ENCODE assay signal across 19 mouse cellular contexts in genomic region chr17:60832531-60832930, GRCm38 (mm10).
DNase-seq lines count a peak whose midpoint lies in the region; ATAC-seq and TF ChIP-seq lines count a peak whose summit lies in the region.
"Had no signal": no experiment of that assay in that cellular context is flagged by ENCODE, and none has a peak within 500 bp of the region (broad histone marks: within the 10 kb centered on the region; RNA-seq: fewer than 3 reads in every experiment).

No protein-coding gene starts in this region.

- TF ChIP-seq CTCF in midbrain, postnatal 0 days (IDR thresholded peaks at IDR 0.05) = no peak

- no peaks in the 10 kb centered on the region for H3K27me3 ChIP-seq in midbrain, postnatal 0 days (ENCODE audit: insufficient read depth, low read length)
- no peaks in the 10 kb centered on the region for H3K27me3 ChIP-seq in midbrain, embryonic 16.5 days (ENCODE audit: control insufficient read depth, insufficient read depth, low read depth, low read length)
- no peaks in the 10 kb centered on the region for H3K27me3 ChIP-seq in hindbrain, embryonic 13.5 days
- H3K27me3 ChIP-seq: embryonic facial prominence, embryonic 12.5 days; forebrain, embryonic 15.5 days had no signal

- H3K4me1 ChIP-seq in midbrain, postnatal 0 days (ENCODE audit: insufficient read depth, low read length) = no peaks in the 10 kb centered on the region
- no peaks in the 10 kb centered on the region for H3K4me1 ChIP-seq in midbrain, embryonic 16.5 days (ENCODE audit: control insufficient read depth, insufficient read depth, low read length)
- no peaks in the 10 kb centered on the region for H3K4me1 ChIP-seq in hindbrain, embryonic 13.5 days (replicated peaks)
- H3K4me1 ChIP-seq: embryonic facial prominence, embryonic 12.5 days; forebrain, embryonic 15.5 days had no signal

- no peaks in the 10 kb centered on the region for H3K36me3 ChIP-seq in midbrain, postnatal 0 days (ENCODE audit: insufficient read depth, low read length)
- no peaks in the 10 kb centered on the region for H3K36me3 ChIP-seq in midbrain, embryonic 16.5 days (ENCODE audit: control insufficient read depth, insufficient read depth, low read length)
- no peaks in the 10 kb centered on the region for H3K36me3 ChIP-seq in hindbrain, embryonic 13.5 days
- H3K36me3 ChIP-seq: embryonic facial prominence, embryonic 12.5 days; forebrain, embryonic 15.5 days; G1E had no signal

- ATAC-seq in midbrain, postnatal 0 days (ENCODE audit: low FRiP score) = no peak
- no peak for ATAC-seq in midbrain, embryonic 16.5 days
- no peak for ATAC-seq in hindbrain, embryonic 13.5 days (ENCODE audit: low FRiP score)
- ATAC-seq: CD4-positive, CD25-positive, alpha-beta regulatory T cell, adult 4 months; forebrain, embryonic 15.5 days; intestine, embryonic 16.5 days had no signal

- no peak overlapping the region for H3K27ac ChIP-seq in midbrain, postnatal 0 days (ENCODE audit: low read depth, low read length)
- H3K27ac ChIP-seq in midbrain, embryonic 16.5 days (ENCODE audit: low read length) = no peak overlapping the region
- H3K27ac ChIP-seq in hindbrain, embryonic 13.5 days = no peak overlapping the region
- H3K27ac ChIP-seq: embryonic facial prominence, embryonic 12.5 days; forebrain, embryonic 15.5 days; hindbrain, embryonic 14.5 days had no signal

- 83% methylated on average over 3 of the region's 3 CpGs for WGBS in midbrain, postnatal 0 days
- whole genome bisulfite sequencing in midbrain, embryonic 16.5 days = 86% methylated on average over 3 of the region's 3 CpGs
- 83% methylated on average over 3 of the region's 3 CpGs for WGBS in hindbrain, embryonic 13.5 days

- no peak overlapping the region for H3K4me2 ChIP-seq in midbrain, postnatal 0 days (ENCODE audit: low read depth, low read length, poor library complexity, severe bottlenecking)
- H3K4me2 ChIP-seq in midbrain, embryonic 16.5 days (ENCODE audit: low read length) = no peak overlapping the region
- no peak overlapping the region for H3K4me2 ChIP-seq in hindbrain, embryonic 13.5 days
- H3K4me2 ChIP-seq: embryonic facial prominence, embryonic 12.5 days; forebrain, embryonic 15.5 days; hindbrain, embryonic 14.5 days had no signal

- peak; percentile 6 for DNase-seq in adrenal gland, postnatal 10 days
- no peak for DNase-seq in adrenal gland, postnatal 4 days (ENCODE audit: low spot score in 2 of 2)
- DNase-seq in cerebellum, postnatal 10 days = peak; percentile 80 to 85
- DNase-seq in cerebellum, adult 11 months = no peak
- peak; percentile 26 for DNase-seq in midbrain, postnatal 0 days (ENCODE audit: low spot score)
- DNase-seq: adrenal gland, adult 8-10 months; B cell, adult 2 months; heart, adult 11 months; heart, postnatal 10 days; heart, postnatal 4 days; kidney, adult 2 months had no signal

- H3K9ac ChIP-seq in midbrain, postnatal 0 days (replicated peaks; ENCODE audit: low read length, poor library complexity, severe bottlenecking) = no peak overlapping the region
- H3K9ac ChIP-seq in midbrain, embryonic 16.5 days (ENCODE audit: low read depth, low read length) = no peak overlapping the region
- no peak overlapping the region for H3K9ac ChIP-seq in hindbrain, embryonic 13.5 days
- H3K9ac ChIP-seq: embryonic facial prominence, embryonic 12.5 days; forebrain, embryonic 15.5 days; hindbrain, embryonic 14.5 days had no signal

- no peaks in the 10 kb centered on the region for H3K9me3 ChIP-seq in midbrain, postnatal 0 days (ENCODE audit: low read length)
- no peaks in the 10 kb centered on the region for H3K9me3 ChIP-seq in midbrain, embryonic 16.5 days (replicated peaks; ENCODE audit: control insufficient read depth, low read length, poor library complexity, severe bottlenecking)
- no peaks in the 10 kb centered on the region for H3K9me3 ChIP-seq in hindbrain, embryonic 13.5 days
- H3K9me3 ChIP-seq: embryonic facial prominence, embryonic 12.5 days; forebrain, embryonic 15.5 days; G1E had no signal

- H3K4me3 ChIP-seq in midbrain, postnatal 0 days (ENCODE audit: low read depth, low read length) = no peak overlapping the region
- no peak overlapping the region for H3K4me3 ChIP-seq in midbrain, embryonic 16.5 days (ENCODE audit: low read depth, low read length)
- H3K4me3 ChIP-seq in hindbrain, embryonic 13.5 days = no peak overlapping the region
- H3K4me3 ChIP-seq: embryonic facial prominence, embryonic 12.5 days; forebrain, embryonic 15.5 days had no signal

Comparison
In these comparisons a context has a peak if more than half of its experiments do, and no peak if none do; other contexts are left out.
1. DNase-seq: peak in adrenal gland, postnatal 10 days (single experiment), cerebellum, postnatal 10 days (2 of 2) and midbrain, postnatal 0 days (single experiment); none in adrenal gland, postnatal 4 days (0 of 2) and cerebellum, adult 11 months (single experiment).